Mouse (Mus musculus) cerebellum, adult 8-10 months (tissue): ENCODE measurements around the gene Gal3st4.

Experiments used
- DNase-seq: peaks from one replicate; pipeline ENCODE4 v3.0.0; 2022

The Gal3st4 gene

GRCm38 (mm10) chr5:138272409-138272923 lies at the start of gene Gal3st4:
TSS of gene Gal3st4 (minus strand) at chr5:138272840.
- DNase-seq = no peak

DNA sequence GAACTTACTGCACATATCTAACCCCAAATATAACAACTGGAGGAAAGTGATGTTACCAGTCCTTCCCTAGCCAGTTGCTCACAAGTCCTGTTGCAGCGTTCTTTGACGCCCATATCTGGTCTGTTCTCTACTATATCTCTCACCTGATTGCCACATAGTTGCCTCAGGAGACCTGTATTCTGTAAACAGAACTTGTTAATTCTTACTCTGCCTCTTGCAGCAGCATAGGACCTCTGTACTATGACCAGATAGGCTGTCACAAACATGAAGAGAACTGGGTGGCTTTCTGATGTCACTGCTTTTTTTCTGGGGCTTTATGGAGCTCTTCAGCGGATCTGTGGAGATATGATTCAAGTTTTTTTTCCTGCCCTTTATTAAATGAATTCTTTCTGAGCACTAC lies 40.2 kb upstream of the Gal3st4 start:
- no peak for DNase-seq

DNA sequence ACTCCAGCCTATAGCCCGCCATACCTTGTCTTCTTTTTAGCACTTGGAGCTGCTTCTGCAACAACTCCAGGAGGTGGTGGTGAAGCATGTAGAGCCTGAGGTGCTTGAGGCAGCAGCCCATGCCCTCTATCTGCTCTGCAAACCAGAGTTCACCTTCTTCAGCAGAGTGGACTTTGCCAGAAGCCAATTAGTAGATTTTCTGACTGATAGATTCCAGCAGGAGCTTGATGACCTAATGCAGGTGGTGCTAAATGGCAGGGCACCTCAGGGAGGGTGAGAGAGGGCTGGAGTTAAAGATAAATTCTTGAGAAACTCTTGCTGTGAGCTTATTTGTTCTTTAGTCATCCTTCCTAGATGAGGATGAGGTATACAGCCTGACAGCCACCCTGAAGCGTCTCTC lies 27.0 kb upstream of the Gal3st4 start:
- no peak for DNase-seq

- DNase-seq = no peak
These were observed 21.5 kb upstream of the Gal3st4 start for GRCm38 (mm10) chr5:138294158-138294557.

DNA sequence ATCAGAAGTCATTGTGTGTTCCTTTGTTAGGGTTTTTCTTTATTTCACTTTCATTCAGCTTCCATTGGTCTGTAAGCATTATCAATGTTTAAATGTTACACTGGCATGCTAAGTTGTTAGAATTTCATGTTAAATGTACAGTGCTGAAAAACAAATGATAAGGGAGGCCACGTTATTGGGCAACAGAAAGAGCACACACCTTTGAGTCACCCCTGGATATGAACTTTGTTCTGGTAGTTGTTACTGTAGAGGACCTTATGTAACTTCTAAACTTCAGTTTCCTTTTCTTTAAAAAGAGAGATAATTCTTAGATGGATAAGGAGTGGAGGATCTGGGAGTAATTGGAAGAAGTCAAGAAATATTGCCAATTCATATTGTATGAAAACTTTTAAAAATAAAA lies 19.0 kb upstream of the Gal3st4 start:
- no peak for DNase-seq

- DNase-seq = no peak
These were observed 15.2 kb upstream of the Gal3st4 start for GRCm38 (mm10) chr5:138287861-138288260.

DNA sequence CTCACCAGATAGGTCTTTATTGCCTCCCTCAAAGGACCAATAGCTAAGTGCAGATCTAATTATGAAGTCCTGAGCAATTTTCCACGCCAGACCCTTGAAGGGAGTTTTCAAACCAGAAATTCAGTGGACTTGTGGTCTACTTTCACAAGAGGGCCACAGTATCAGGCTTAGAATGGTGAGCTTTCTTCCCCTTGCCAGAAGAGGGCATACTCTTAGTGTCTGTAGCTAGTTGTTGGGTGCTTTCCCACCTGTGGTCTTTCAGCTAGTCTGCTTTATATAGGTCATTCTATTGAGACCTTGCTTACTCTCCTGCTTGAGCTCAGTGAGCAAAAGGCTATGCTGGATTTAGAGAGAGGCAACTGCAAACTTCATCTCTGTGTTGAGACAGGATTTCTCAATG lies 10.9 kb upstream of the Gal3st4 start:
- no peak for DNase-seq

GRCm38 (mm10) chr5:138281798-138282197 lies 9.2 kb upstream of the Gal3st4 start:
- DNase-seq = no peak

DNA sequence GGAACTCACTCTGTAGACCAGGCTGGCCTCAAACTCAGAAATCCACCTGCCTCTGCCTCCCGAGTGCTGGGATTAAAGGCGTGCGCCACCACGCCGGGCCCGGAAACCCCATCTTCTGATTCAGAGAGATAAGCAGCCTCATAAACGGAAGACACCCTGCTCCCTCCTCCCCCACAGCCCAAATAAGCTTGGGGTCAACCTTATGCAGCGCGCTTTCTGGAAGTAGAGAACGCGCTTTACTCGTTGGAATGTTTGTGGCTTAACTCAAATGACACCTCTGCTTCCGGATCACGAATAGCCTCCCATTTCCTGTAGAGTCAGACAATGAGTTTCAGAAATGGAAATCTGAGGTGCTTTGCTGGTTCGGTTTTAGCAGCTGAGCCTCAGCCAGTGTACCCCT lies 8.2 kb upstream of the Gal3st4 start:
- no peak for DNase-seq

- no peak for DNase-seq
These were observed 7.8 kb upstream of the Gal3st4 start for GRCm38 (mm10) chr5:138280425-138280768.

- no peak for DNase-seq
These were observed 7.2 kb upstream of the Gal3st4 start, which contains the start of the genes Gm43720, Gpc2 and Stag3 for GRCm38 (mm10) chr5:138279585-138280424. TSS of gene Gm43720 (minus strand) at chr5:138279958. TSS of gene Gpc2 (minus strand) at chr5:138280005. TSS of gene Stag3 (plus strand) at chr5:138280240.

GRCm38 (mm10) chr5:138277994-138278393 lies 5.4 kb upstream of the Gal3st4 start:
- no peak for DNase-seq

GRCm38 (mm10) chr5:138275216-138276050 lies 2.8 kb upstream of the Gal3st4 start:
- DNase-seq = no peak

DNA sequence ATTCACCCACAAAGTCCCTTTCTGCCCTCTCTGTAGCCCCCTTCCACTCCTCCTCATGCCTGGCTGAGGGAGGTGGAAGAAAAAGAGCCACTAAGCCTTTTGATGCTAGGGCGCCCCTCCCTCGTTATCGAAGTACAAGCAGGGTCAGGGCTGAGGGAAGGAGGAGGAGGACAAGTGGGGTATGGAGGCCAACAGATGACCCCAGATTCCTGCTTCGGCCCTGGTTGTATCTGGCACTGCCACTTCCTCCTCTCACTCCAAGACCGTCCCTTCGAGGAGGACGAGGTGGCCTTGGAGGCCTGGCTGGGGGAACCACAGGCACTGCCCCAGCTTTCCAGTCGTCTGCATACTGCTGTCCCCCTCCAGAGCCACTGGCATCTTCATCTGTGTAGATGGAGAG lies 1.5 kb upstream of the Gal3st4 start:
- DNase-seq = no peak

DNA sequence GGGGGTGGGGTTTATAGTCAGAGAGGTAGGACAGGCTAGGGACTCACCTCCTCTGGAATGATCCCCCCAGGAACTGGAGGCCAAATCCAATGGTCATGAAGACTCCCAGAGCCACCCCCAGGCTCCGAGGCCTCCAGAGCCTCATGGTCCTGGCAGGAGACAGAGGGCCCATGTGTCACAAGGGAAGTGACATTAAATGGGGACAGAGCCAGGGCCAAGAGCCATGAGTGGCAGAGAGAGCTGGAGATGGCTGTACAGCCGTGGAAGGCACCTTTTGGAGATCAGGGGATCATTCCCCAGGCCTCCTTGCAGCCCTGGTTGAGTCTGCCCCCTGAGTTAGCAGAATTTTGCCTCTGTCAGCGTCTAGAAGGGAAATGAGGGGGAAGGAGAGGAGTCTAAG lies 1.4 kb downstream of the Gal3st4 start:
- no peak for DNase-seq

DNA sequence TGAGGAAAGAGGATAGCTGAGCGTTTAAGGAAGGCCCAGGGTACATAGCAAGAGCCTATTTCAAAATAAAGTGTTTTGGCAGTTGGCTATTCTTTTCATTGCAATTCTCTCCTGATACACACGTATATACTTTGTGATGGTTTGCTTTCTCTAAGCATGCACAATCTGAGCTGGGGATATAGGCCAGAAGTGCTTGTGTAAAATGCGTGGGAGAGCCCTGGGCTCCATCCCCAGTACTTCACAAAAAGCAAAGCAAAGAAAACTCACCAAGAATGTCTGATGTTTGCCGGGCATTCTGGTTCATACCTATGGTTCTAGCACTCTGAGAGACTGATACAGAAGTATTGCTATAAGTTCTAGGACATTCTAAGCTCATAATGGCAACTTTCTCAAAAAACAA lies 3.7 kb downstream of the Gal3st4 start:
- DNase-seq = no peak

DNA sequence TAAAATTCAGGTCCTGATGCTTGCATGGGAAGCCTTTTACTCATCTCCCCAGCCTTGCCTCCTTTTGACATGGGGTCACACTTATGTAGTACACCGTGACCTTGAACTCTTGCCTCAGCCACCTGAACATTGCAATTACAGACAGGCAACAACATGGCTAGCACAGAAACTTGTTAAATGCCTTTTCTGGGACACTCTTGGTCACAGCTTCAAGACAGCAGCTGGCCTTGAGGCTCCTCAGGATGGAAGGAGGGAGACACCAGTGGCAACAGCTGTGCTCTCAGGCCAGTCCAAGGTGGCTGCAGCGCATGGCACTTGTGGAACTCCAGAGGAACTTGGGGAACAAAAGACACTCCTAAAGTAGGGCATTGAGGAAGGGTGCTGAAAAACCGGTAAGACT lies 5.5 kb downstream of the Gal3st4 start:
- DNase-seq = no peak

DNA sequence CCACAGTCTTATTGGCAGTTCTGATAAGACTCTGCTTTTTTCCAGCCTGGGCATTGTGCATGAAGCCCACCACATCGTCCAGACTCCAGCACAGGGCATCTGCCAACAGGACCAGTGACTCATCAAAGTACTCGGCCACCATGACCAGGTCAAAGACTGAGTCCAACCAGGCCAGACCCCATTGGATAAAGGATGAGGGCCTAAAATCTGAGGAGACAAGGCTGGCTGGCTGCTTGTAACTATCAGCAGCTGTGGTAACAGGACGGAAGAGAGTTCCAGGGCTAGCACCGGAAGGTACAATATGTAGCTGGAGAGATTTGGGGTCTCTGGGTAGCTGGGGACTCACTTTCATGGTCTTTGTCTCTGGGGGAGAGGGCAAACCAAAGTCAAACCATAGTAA lies 6.9 kb downstream of the Gal3st4 start:
- DNase-seq = no peak

GRCm38 (mm10) chr5:138264207-138264578 lies 8.4 kb downstream of the Gal3st4 start:
- no peak for DNase-seq

DNA sequence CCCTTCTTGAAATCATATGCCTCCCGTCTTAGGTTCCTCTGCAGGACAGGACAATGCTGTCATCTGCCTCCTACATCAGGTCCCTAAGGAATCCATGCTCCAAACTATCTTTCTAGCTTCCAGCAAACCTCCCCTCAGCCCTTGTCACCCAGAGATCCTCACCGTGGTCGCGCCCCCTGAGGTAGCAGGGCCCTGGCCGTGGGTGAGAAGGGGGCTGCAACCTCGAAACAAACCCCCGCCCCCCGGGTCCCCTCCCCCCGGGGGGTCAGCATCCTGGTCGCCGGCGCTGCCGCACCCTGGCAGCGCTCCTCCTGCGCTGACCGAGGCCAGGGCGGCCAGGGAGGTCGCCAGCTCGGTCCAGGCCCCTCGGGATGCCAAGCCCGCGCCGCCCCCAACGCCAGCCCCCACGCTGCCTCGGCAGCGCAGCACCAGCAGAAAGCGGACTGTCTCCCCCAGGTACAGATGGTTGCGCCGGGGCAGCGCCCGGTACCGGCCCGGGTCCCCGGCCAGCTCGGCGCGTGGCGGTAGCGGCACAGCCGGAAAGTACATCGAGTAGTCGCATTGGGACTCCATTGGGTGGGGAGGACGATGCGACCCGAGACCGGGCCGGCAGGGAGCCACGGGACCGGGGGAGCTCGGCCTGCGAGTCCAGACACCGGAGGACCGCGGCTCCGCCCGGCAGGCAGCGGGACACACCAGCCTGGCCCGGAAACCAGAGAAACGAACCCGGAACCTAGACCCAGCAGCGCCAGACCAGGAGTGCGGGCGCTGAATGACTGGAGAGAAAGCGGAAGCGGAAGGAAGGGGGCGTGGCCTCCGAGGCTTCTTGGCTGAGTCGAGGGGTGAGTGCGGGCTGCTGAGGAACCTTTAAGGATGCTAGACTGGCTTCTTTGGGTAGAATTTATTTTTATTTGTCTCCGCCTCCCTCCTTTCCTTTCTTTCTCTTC lies 9.1 kb downstream of the Gal3st4 start, which contains the start of gene BC037034:
BC037034 (minus strand) TSS at position 774 of the 947 bp plus-strand sequence.
- peak; percentile 87 for DNase-seq

GRCm38 (mm10) chr5:138262582-138263240 lies 9.9 kb downstream of the Gal3st4 start:
- no peak for DNase-seq

DNA sequence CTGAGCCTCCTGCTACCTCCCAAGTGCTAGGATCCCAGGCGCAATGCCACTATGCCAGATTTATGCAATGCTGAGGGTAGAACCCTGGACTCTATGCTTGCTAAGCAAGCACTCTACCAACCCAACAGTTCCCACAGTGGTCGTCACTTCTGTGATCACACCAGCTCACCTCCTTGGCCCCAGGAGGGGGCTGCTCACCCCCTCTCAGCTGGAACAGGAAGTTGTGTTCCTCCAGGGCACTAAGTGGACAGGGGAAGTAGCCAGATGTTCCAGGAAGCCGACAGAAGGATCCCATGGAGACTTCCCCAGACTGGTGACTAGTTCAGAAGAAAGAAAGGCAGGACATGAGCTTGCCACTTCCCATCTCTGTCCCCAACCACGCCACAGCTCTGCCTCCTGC lies 10.6 kb downstream of the Gal3st4 start:
- no peak for DNase-seq
